Mouse (Mus musculus) embryonic fibroblast, embryonic 13.5 days (primary cell): ENCODE results near the gene Agap1.

ENCODE experiments used
- CTCF ChIP-seq: IDR thresholded peaks from 2 replicates; pipeline ENCODE4 v1.5.1; 2011; ENCODE audit warnings: mild to moderate bottlenecking, control low read depth, low read length, moderate library complexity, borderline replicate concordance; ENCODE audit not compliant: insufficient read depth
- POLR2A ChIP-seq: IDR thresholded peaks from 2 replicates; pipeline ENCODE4 v1.6.1; 2011; ENCODE audit warnings: low read depth, mild to moderate bottlenecking, control low read depth, low read length, moderate library complexity

- TF ChIP-seq CTCF (no peak), POLR2A (no peak)
These were observed 13.5 kb downstream of the Agap1 start for GRCm38 (mm10) chr1:89468141-89468540.
